Mouse (Mus musculus) small intestine, adult 10 weeks (tissue): Measurements from ENCODE around the gene Afap1l2. TPM values are rescaled to one million over a fixed set of nuclear protein-coding genes. Genes with fewer than 3 reads are reported as not detected.

Source experiments
- polyA plus RNA-seq: library from polyadenylated mRNA; stranded (reverse); fragments of 350-450 nt; fragmentation: Illumina TruSeq; extraction: RNeasy Lipid Tissue Mini Kit (QIAGEN cat#74804); gene quantifications from one replicate; pipeline ENCODE4 v1.2.3, GENCODE M21; 2014; ENCODE audit warnings: low replicate concordance

The Afap1l2 gene
- polyA plus RNA-seq: 3.8 TPM

GRCm38 (mm10) chr19:57007781-57008710 lies at the start of gene Afap1l2:
Afap1l2 (minus strand) TSS chr19:57008228.

GRCm38 (mm10) chr19:56873816-56874600 lies 134.0 kb downstream of the Afap1l2 start, which contains the start of gene Vwa2:
Vwa2 (plus strand) TSS chr19:56874249.

Other genes with a start within 250 kb of the Afap1l2 start
- 83.3 TPM for gene Ccdc186, start 186.0 kb downstream of the Afap1l2 start, polyA plus RNA-seq
- gene Tdrd1, start 182.0 kb downstream of the Afap1l2 start, polyA plus RNA-seq: 0.33 TPM
- not detected for gene Vwa2, start 134.0 kb downstream of the Afap1l2 start, polyA plus RNA-seq